Mouse (Mus musculus): ENCODE results near the gene Sos1. TPM values are rescaled to one million over a fixed set of nuclear protein-coding genes. Genes with fewer than 3 reads are reported as not detected.

Gene Sos1
- polyA plus RNA-seq, 1 experiment: 21.9 TPM

GRCm38 (mm10) chr17:80509494-80510458 is 29.5 kb upstream of the Sos1 start:
- no peak for DNase-seq (ENCODE audit: low read depth)
- TF ChIP-seq POLR2A (IDR thresholded peaks at IDR 0.05; ENCODE audit: borderline replicate concordance, extremely low read depth, insufficient read depth, insufficient read length, poor library complexity, severe bottlenecking) (no peak), CTCF (IDR thresholded peaks at IDR 0.05; ENCODE audit: borderline replicate concordance, extremely low read depth, insufficient read depth, insufficient read length) (no peak)

GRCm38 (mm10) chr17:80505766-80506165 is 25.5 kb upstream of the Sos1 start:
- TF ChIP-seq CTCF (IDR thresholded peaks at IDR 0.05; ENCODE audit: borderline replicate concordance, extremely low read depth, insufficient read depth, insufficient read length) (no peak), POLR2A (IDR thresholded peaks at IDR 0.05; ENCODE audit: borderline replicate concordance, extremely low read depth, insufficient read depth, insufficient read length, poor library complexity, severe bottlenecking) (no peak)

GRCm38 (mm10) chr17:80505342-80505741 is 25.1 kb upstream of the Sos1 start:
- DNase-seq (ENCODE audit: low read depth): no peak
- TF ChIP-seq POLR2A (IDR thresholded peaks at IDR 0.05; ENCODE audit: borderline replicate concordance, extremely low read depth, insufficient read depth, insufficient read length, poor library complexity, severe bottlenecking) (no peak), CTCF (IDR thresholded peaks at IDR 0.05; ENCODE audit: borderline replicate concordance, extremely low read depth, insufficient read depth, insufficient read length) (no peak)

More at GRCm38 (mm10) chr17:80505766-80506165, 25.5 kb upstream of the Sos1 start:
- no peak for DNase-seq (ENCODE audit: low read depth)

- TF ChIP-seq POLR2A (IDR thresholded peaks at IDR 0.05; ENCODE audit: borderline replicate concordance, extremely low read depth, insufficient read depth, insufficient read length, poor library complexity, severe bottlenecking) (no peak), CTCF (IDR thresholded peaks at IDR 0.05; ENCODE audit: borderline replicate concordance, extremely low read depth, insufficient read depth, insufficient read length) (no peak)
- no peak for DNase-seq (ENCODE audit: low read depth)
Observed at GRCm38 (mm10) chr17:80501805-80502172, 21.5 kb upstream of the Sos1 start.

GRCm38 (mm10) chr17:80501037-80501804 is 21.0 kb upstream of the Sos1 start:
- TF ChIP-seq CTCF (IDR thresholded peaks at IDR 0.05; ENCODE audit: borderline replicate concordance, extremely low read depth, insufficient read depth, insufficient read length): no peak
- no peak for TF ChIP-seq POLR2A (IDR thresholded peaks at IDR 0.05; ENCODE audit: borderline replicate concordance, extremely low read depth, insufficient read depth, insufficient read length, poor library complexity, severe bottlenecking)
- no peak for DNase-seq (ENCODE audit: low read depth)

- DNase-seq (ENCODE audit: low read depth): no peak
- TF ChIP-seq CTCF (IDR thresholded peaks at IDR 0.05; ENCODE audit: borderline replicate concordance, extremely low read depth, insufficient read depth, insufficient read length) (no peak), POLR2A (IDR thresholded peaks at IDR 0.05; ENCODE audit: borderline replicate concordance, extremely low read depth, insufficient read depth, insufficient read length, poor library complexity, severe bottlenecking) (no peak)
Observed at GRCm38 (mm10) chr17:80500025-80500424, 19.8 kb upstream of the Sos1 start.

- TF ChIP-seq CTCF (IDR thresholded peaks at IDR 0.05; ENCODE audit: borderline replicate concordance, extremely low read depth, insufficient read depth, insufficient read length) (no peak), POLR2A (IDR thresholded peaks at IDR 0.05; ENCODE audit: borderline replicate concordance, extremely low read depth, insufficient read depth, insufficient read length, poor library complexity, severe bottlenecking) (no peak)
- no peak for DNase-seq (ENCODE audit: low read depth)
Observed at GRCm38 (mm10) chr17:80498600-80499268, 18.5 kb upstream of the Sos1 start.

- TF ChIP-seq CTCF (IDR thresholded peaks at IDR 0.05; ENCODE audit: borderline replicate concordance, extremely low read depth, insufficient read depth, insufficient read length): no peak
- TF ChIP-seq POLR2A (IDR thresholded peaks at IDR 0.05; ENCODE audit: borderline replicate concordance, extremely low read depth, insufficient read depth, insufficient read length, poor library complexity, severe bottlenecking): no peak
- peak; percentile 44 for DNase-seq (ENCODE audit: low read depth)
Observed at GRCm38 (mm10) chr17:80497183-80497601, 16.9 kb upstream of the Sos1 start.

GRCm38 (mm10) chr17:80496607-80497170 is 16.4 kb upstream of the Sos1 start:
- TF ChIP-seq CTCF (IDR thresholded peaks at IDR 0.05; ENCODE audit: borderline replicate concordance, extremely low read depth, insufficient read depth, insufficient read length): no peak
- no peak for TF ChIP-seq POLR2A (IDR thresholded peaks at IDR 0.05; ENCODE audit: borderline replicate concordance, extremely low read depth, insufficient read depth, insufficient read length, poor library complexity, severe bottlenecking)

GRCm38 (mm10) chr17:80496185-80496584 is 15.9 kb upstream of the Sos1 start:
- no peak for TF ChIP-seq CTCF (IDR thresholded peaks at IDR 0.05; ENCODE audit: borderline replicate concordance, extremely low read depth, insufficient read depth, insufficient read length)
- no peak for DNase-seq (ENCODE audit: low read depth)

More at GRCm38 (mm10) chr17:80496607-80497170, 16.4 kb upstream of the Sos1 start:
- DNase-seq (ENCODE audit: low read depth): no peak

GRCm38 (mm10) chr17:80493891-80494290 is 13.6 kb upstream of the Sos1 start:
- no peak for DNase-seq (ENCODE audit: low read depth)

More at GRCm38 (mm10) chr17:80493891-80494290, 13.6 kb upstream of the Sos1 start:
- TF ChIP-seq POLR2A (IDR thresholded peaks at IDR 0.05; ENCODE audit: borderline replicate concordance, extremely low read depth, insufficient read depth, insufficient read length, poor library complexity, severe bottlenecking): no peak
- TF ChIP-seq CTCF (IDR thresholded peaks at IDR 0.05; ENCODE audit: borderline replicate concordance, extremely low read depth, insufficient read depth, insufficient read length): no peak
